Mouse (Mus musculus): ENCODE results near the gene Unc13d.

DNA sequence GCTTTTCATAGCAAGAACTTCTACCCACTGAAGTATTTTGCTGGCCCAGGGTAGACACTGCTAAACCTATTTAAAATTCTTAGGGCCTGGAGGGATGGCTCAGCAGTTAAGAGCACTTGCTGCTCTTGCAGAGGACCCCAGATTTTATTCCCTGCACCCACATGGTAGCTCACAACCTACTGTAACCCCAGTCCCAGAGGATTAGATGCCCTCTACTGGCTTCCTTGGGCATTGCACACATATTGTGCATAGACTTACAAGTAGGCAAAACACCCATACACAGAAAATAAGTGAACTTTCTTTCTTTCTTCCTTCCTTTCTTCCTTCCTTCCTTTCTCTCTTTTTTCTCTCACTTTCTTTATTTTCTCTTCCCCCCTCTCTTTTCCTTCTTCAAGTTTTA lies 40.1 kb upstream of the Unc13d start:
- no peak for TF ChIP-seq POLR2AphosphoS2 (IDR thresholded peaks at IDR 0.05; ENCODE audit: insufficient read length, low read depth)
- no peak for TF ChIP-seq E2F4 (IDR thresholded peaks at IDR 0.05; ENCODE audit: insufficient read depth)
- no peak for TF ChIP-seq POLR2A (IDR thresholded peaks at IDR 0.05; ENCODE audit: insufficient read length, low read depth)
- no peak for TF ChIP-seq USF1 (IDR thresholded peaks at IDR 0.05; ENCODE audit: low read depth)
- no peak for TF ChIP-seq TCF12 (IDR thresholded peaks at IDR 0.05; ENCODE audit: insufficient read depth, poor library complexity, severe bottlenecking)
- TF ChIP-seq MYOD1 (IDR thresholded peaks at IDR 0.05; ENCODE audit: control insufficient read depth in 1 of 3, insufficient read length in 2 of 3, low read depth in 2 of 3): no peak
- TF ChIP-seq MAX (IDR thresholded peaks at IDR 0.05; ENCODE audit: low read depth): no peak
- no peak for TF ChIP-seq MYOG (IDR thresholded peaks at IDR 0.05; ENCODE audit: control insufficient read depth in 1 of 3, insufficient read depth in 1 of 3, insufficient read length in 2 of 3, low read depth in 2 of 3)
- TF ChIP-seq SRF (IDR thresholded peaks at IDR 0.05; ENCODE audit: control insufficient read depth, insufficient read length, low read depth): no peak
